Mouse (Mus musculus) lung, adult 18-20 months (tissue): ENCODE data around the gene Atoh7.
"Not testable (repeated sequence)": the region's sequence is repeated elsewhere in the genome, so short reads cannot be mapped to it uniquely, and the experiment has no call there.

Source experiments
- DNase-seq, 2 experiments: peaks; one replicate each; pipeline ENCODE4 v3.0.0; 2022; ENCODE audit warnings: mixed read lengths in 2 of 2

Atoh7 gene

GRCm38 (mm10) chr10:63099521-63099920 is at the start of gene Atoh7:
TSS of gene Atoh7 (plus strand) at chr10:63099651.
- no peak for DNase-seq

- no peak for DNase-seq
These were observed 48.2 kb upstream of the Atoh7 start for GRCm38 (mm10) chr10:63051267-63051666.

- no peak for DNase-seq
These were observed 47.4 kb upstream of the Atoh7 start for GRCm38 (mm10) chr10:63052011-63052410.

- DNase-seq, result no peak
These were observed 46.4 kb upstream of the Atoh7 start for GRCm38 (mm10) chr10:63053007-63053406.

GRCm38 (mm10) chr10:63054071-63054470 is 45.4 kb upstream of the Atoh7 start:
- not testable (repeated sequence) for DNase-seq

GRCm38 (mm10) chr10:63054586-63054985 is 44.9 kb upstream of the Atoh7 start:
- no peak for DNase-seq

GRCm38 (mm10) chr10:63056966-63057750 is 42.3 kb upstream of the Atoh7 start:
- peak; percentile 56 to 72 for DNase-seq

GRCm38 (mm10) chr10:63059862-63060261 is 39.6 kb upstream of the Atoh7 start, which contains the start of gene Pbld1:
TSS of gene Pbld1 (plus strand) at chr10:63060162.
- no peak for DNase-seq

GRCm38 (mm10) chr10:63060406-63060805 is 39.0 kb upstream of the Atoh7 start:
- peak; percentile 79 to 84 for DNase-seq

- no peak for DNase-seq
These were observed 38.2 kb upstream of the Atoh7 start for GRCm38 (mm10) chr10:63061266-63061665.

GRCm38 (mm10) chr10:63062696-63063095 is 36.8 kb upstream of the Atoh7 start:
- DNase-seq, result no peak

GRCm38 (mm10) chr10:63063365-63063764 is 36.1 kb upstream of the Atoh7 start:
- no peak for DNase-seq

GRCm38 (mm10) chr10:63064516-63064915 is 34.9 kb upstream of the Atoh7 start:
- DNase-seq, result no peak

- no peak for DNase-seq
These were observed 33.9 kb upstream of the Atoh7 start for GRCm38 (mm10) chr10:63065561-63065960.

GRCm38 (mm10) chr10:63065988-63066387 is 33.5 kb upstream of the Atoh7 start:
- DNase-seq, result peak; percentile 77 to 86

GRCm38 (mm10) chr10:63086304-63086703 is 13.1 kb upstream of the Atoh7 start:
- DNase-seq, result no peak

GRCm38 (mm10) chr10:63089103-63089757 is 10.2 kb upstream of the Atoh7 start:
- DNase-seq, result no peak

- no peak for DNase-seq
These were observed 9.5 kb upstream of the Atoh7 start for GRCm38 (mm10) chr10:63089758-63090571.

- DNase-seq, result no peak
These were observed 7.5 kb upstream of the Atoh7 start for GRCm38 (mm10) chr10:63091915-63092314.

GRCm38 (mm10) chr10:63092616-63093550 is 6.6 kb upstream of the Atoh7 start:
- DNase-seq, result no peak

- DNase-seq, result no peak
These were observed 2.7 kb upstream of the Atoh7 start for GRCm38 (mm10) chr10:63096757-63097156.

GRCm38 (mm10) chr10:63098191-63098590 is 1.3 kb upstream of the Atoh7 start:
- DNase-seq, result no peak
